Mouse (Mus musculus) megakaryocyte, adult 5-6 weeks (primary cell): Measurements from ENCODE around the gene Slit1. TPM values are rescaled to one million over a fixed set of nuclear protein-coding genes. Genes with fewer than 3 reads are reported as not detected.

Experiments
- ATAC-seq: 2 replicates; pipeline ENCODE4 v1.8.0; 2016; ENCODE audit warnings: mild to moderate bottlenecking, inconsistent platforms; ENCODE audit not compliant: poor library complexity, severe bottlenecking
- total RNA-seq, 2 experiments: library from RNA; stranded (forward) in 1 of 2; stranded (reverse) in 1 of 2; fragments of 153-499, 151-499 nt in 1 of 2; fragments of 221-1000, 200-1000 nt in 1 of 2; gene quantifications; 2 replicates each; pipeline versions ENCODE4 v1.2.3 to v1.2.4; 2015 to 2017

Gene Slit1
- total RNA-seq, 2 experiments from 2014 or later, result 0.29 TPM; not detected in 1

DNA sequence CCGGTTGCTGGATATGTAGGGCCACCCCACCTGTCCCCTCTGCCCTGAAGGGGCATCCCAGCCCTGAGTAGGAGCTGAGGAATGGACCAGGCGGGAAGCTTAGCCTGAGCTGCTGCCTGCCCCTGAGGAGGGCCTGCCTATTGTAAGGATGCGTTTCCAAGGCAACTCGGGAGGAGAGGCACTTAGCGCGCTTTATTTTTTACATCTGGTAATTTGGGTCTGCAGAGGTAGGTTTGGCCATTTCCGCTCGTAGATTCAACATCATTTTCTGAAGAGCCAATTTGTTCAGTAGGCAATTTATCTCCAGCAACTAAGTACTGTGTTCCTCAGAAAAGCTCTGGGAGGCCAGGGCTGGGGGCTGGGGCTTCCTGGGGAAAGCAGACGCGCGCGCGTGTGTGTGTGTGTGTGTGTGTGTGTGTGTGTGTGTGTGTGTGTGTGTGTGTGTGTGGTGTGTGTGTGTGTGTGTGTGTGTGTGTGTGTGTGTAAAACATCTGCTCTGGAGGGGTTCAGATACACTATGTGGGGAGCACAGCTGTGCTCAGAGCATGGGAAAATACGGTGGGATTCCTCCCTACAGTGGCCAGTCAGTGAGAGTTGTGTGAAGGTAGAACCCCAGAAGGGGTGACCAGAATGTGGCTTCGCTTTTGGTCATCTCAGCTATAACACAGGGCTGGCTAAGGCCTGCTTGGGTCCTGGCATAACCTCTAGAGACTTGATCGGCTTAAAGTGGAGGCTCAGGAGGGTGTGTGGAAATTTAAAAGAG is 130.0 kb downstream of the Slit1 start:
- no peak for ATAC-seq

GRCm38 (mm10) chr19:41611683-41612082 is 131.8 kb downstream of the Slit1 start:
- ATAC-seq, result no peak

GRCm38 (mm10) chr19:41606208-41606987 is 137.1 kb downstream of the Slit1 start:
- ATAC-seq, result no peak

- ATAC-seq, result peak; percentile 17; the same call in 1 of the 2 replicates
These were observed 142.8 kb downstream of the Slit1 start for GRCm38 (mm10) chr19:41600647-41601046.

- peak; percentile 93 for ATAC-seq
These were observed 146.1 kb downstream of the Slit1 start for GRCm38 (mm10) chr19:41597170-41597894.

DNA sequence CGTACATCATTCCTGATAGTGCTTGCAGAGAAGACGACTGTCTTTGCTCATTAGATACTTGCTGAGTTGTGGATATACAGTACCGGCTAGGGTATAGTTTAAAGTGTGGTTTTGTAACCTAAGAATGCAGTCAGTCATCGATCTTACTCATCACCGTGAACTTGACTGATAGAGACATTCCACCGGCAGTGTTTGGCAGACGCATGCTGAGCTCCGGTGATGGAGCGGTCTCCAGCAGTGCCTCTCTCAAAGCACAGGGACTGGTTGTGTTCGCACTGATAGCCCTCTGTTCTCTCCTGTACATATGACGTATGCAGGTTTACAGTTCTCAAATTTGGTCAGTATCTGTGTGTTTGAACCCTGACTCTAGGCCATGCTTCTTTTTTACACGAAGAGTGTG is 151.7 kb downstream of the Slit1 start:
- ATAC-seq, result no peak

DNA sequence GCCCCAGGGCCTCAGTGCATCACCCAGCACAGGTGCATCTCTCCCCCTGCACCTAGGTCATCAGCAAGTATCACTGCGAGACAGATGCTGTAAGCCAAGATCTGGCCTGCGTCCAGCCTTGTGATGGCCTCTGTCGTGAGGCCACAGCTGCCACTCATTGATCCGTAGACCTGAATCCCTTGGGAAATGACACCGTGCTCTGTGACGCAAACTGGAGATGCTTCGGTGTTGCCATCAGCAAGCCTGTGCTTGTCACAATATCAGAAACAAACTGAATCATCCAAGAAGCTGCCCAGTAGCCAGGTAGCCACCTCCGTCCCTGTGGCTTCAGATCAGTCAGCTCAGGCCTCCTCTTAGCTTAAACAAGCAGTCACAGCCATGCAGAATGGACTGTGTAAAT is 153.8 kb downstream of the Slit1 start:
- no peak for ATAC-seq

DNA sequence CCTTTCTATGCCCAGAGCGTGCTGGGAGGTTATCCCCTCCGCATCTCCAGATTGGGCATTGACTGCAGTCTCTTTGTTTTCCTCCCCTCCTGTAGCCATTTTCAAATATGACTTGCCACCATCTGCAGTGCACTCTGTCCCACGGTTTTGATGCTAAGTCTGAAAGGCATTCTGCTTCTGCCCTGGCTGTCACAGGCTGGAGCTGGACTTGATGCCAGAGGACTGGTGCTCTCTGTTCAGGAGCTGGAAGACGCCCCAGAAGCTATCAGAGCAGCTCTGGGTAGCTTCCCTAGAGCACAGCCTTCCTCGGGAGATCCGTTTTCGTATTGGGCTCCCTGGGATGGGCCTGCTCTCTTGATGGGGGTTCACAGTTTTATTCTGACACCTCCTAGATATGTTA is 154.4 kb downstream of the Slit1 start:
- no peak for ATAC-seq

DNA sequence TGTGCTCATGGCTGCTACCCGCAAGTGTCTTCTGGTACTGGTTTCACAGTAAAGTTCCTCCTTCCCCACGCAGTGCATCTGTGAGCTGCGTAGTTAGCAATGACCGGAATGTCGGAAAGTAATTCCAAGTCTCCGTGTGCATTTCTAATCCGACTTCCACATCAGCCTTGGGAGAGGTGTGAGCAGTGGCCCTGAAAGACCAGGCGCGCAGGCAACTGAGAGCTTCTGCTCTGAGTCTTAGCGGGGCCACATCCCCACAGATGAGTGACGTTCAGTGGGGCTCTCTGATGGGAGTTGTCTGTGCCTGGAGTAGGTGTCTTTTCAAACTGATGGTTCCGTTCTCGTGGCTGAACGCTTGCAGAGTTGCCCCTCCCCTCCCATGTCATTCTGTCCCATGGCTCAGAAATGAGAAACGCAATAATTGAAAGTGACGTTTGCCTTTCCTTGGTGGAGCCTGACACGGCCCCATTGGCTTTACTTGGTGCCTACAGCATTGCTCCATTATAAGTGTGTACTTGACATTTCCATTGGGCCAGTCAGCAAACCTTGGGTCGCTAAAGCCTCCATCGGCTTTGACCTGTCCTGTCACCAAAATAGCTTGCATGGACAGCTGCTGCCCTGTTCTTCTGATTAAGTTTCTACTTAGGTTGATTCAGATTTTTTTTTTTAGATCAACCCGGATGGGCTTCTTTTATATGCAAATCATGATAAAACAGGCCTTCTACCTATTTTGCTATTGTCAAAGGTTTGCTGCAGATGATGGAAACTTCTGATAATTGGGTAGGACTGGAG is 155.8 kb downstream of the Slit1 start:
- ATAC-seq, result no peak

- ATAC-seq, result no peak
These were observed 156.7 kb downstream of the Slit1 start for GRCm38 (mm10) chr19:41586752-41587151.

- ATAC-seq, result no peak
These were observed 160.4 kb downstream of the Slit1 start for GRCm38 (mm10) chr19:41582918-41583514.

DNA sequence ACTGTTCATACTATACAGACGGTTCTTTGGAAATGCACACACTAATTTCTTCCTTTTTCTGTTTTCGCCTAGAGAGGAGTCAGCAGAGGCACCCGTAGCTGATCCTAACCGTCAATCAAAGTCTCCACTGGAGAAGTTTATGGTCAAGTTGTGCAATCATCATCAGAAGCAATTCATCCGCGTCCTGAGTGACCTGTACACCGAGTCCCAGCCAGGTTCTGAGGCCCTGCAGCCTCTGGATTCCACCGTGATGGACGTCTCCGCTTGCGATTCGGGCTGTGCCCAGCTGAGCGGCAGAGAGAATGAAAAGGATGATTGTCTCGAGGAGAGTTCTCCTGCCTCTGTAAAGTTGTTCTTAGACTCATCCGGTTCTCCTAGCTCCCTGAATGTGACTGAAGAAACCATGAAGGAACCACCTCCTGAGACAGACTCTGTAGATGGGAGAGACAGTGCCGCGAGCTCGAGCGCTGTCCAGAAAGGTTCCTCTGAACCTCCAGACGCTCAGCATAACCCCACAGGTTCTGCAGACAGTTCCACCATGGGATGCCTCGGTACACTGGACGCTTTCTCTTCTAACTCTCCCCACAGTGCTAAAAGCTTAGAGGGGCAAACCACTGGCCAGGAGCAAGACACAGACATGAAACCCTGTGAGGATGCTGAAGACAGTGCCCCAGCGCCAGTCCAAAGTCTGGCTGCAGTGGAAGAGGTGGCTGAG is 161.6 kb downstream of the Slit1 start, which contains the start of gene Gm340:
Gene Gm340, plus strand, starts transcription at position 665 of the 715 bp plus-strand sequence.
- ATAC-seq, result no peak

- no peak for ATAC-seq
These were observed 164.0 kb downstream of the Slit1 start for GRCm38 (mm10) chr19:41579311-41579920.

- ATAC-seq, result no peak
These were observed 165.9 kb downstream of the Slit1 start for GRCm38 (mm10) chr19:41577576-41577975.

- ATAC-seq, result no peak
These were observed 169.8 kb downstream of the Slit1 start for GRCm38 (mm10) chr19:41573700-41574099.

DNA sequence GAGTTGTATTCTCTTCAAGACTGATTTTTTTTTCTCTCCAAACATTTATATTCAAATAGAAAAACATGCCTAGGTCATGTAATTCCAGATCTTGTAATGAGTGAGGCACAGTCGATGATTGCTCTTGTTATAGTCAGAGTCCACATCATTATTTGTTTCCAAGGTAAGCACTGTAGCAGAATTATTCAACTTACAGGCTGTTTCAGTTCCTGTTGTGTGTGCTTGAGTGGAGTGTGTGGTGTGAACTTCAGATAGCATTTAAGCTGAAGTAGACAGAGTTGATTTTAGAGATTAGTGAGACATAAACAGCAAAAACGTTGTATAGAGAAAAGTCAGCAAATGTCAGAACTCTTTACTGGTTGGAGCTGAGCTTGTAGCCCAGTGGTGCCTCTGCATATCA is 174.7 kb downstream of the Slit1 start:
- no peak for ATAC-seq

DNA sequence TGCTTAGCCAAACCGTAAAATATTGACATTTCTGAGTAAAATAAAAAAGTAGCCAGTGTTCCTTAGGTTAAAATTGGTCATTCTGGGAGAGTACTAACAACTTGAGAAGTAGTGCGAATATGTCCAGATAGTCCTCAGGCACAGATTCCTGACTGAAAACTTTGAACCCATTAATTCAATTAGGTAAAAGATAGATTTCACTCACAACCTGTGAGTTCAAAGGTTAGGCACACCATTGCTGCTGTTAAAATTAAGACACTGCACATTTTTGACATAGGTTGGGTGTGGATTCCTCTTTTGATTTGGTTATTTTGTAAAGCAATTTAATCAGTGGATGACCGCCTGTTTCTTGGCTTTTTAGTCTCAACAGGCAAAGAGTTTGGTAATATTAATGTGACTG is 182.6 kb downstream of the Slit1 start:
- no peak for ATAC-seq

GRCm38 (mm10) chr19:41558891-41559486 is 184.5 kb downstream of the Slit1 start:
- ATAC-seq, result no peak

DNA sequence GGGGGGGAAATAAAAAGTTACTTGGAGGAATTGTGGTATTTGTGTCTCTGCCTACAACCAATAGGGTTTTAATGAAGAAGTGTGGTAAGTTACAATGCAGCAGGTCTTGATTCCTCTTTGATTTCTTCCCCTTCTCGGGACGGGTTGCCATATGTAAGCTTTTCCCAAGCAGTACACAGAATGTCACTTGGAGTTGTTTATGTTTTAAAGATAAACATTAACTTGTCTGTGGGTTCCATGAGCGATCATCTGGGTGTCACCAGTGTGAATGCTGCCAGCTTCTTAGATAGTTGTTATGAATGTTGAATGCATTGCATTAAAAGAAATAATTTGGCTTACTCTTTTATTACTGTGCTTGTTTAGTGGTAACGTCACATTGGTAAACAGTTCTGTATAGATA is 186.0 kb downstream of the Slit1 start:
- ATAC-seq, result no peak
